Mouse (Mus musculus): Measurements from ENCODE around the gene Ntan1. TPM values are rescaled to one million over a fixed set of nuclear protein-coding genes. Genes with fewer than 3 reads are reported as not detected.

Ntan1 gene
- polyA plus RNA-seq, 1 experiment from 2014 or later = 167 TPM

DNA sequence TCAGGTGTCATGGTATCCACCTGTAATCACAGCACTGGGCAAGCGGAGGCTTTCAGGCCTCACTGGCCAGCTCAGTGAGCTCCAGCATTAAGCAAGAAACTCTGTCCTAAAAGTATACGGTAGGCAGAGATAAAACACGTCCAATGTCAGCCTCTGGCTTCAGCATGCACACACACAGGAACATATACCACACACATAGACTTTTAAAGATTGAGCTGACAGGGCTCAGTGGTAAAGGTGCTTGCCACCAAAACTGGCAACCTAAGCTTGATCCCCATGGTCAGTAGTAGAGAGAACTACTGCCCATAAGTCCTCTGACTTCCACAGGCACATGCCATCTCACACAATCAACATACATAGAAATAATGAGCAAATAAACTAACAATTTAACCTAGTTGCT, 22.3 kb downstream of the Ntan1 start:
- no peak for TF ChIP-seq CTCF (IDR thresholded peaks at IDR 0.05; ENCODE audit: low read depth)
- Histone ChIP-seq H3K4me2 (ENCODE audit: low read length) (no peak overlapping the region), H3K9me3 (replicated peaks; ENCODE audit: low read length) (no peaks in the 10 kb centered on the region), H3K4me3 (replicated peaks; ENCODE audit: low read depth, low read length) (no peak overlapping the region), H3K36me3 (ENCODE audit: insufficient read depth, low read length) (peaks cover 37% of the 10 kb centered on the region), H3K27me3 (ENCODE audit: insufficient read depth, low read length) (no peaks in the 10 kb centered on the region), H3K9ac (ENCODE audit: low read depth, low read length) (no peak overlapping the region), H3K4me1 (replicated peaks; ENCODE audit: insufficient read depth, low read length) (no peaks in the 10 kb centered on the region), H3K27ac (no peak overlapping the region)
- DNase-seq (ENCODE audit: low spot score) (no peak), ATAC-seq (replicated peaks; ENCODE audit: low FRiP score, low read depth) (no peak)
- 96% methylated on average over 3 of the region's 3 CpGs for WGBS

DNA sequence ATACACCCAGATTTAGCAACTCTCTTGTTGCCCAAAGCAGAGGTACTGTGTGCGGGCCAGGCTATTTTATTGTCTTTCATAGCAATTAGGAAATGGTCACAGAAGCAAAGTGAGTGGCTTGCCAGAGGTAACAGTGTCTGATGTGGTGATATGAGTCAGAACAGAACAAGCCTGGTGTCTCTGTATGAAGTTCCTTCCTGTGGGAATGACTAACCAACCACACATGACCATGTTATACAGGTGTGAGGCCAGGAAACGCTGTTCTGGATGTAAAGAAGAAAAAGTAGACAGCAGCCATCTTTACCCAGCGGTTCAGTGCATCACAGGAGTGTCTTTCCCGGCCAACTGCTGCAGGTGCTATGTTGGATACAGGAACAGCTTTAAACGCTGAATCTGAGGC, 26.4 kb downstream of the Ntan1 start:
- no peak for DNase-seq (ENCODE audit: low spot score)
- H3K4me3 ChIP-seq (replicated peaks; ENCODE audit: low read depth, low read length) = no peak overlapping the region
- H3K4me1 ChIP-seq (replicated peaks; ENCODE audit: insufficient read depth, low read length) = no peaks in the 10 kb centered on the region
- no peak for TF ChIP-seq CTCF (IDR thresholded peaks at IDR 0.05; ENCODE audit: low read depth)
- H3K27me3 ChIP-seq (ENCODE audit: insufficient read depth, low read length) = no peaks in the 10 kb centered on the region
- H3K4me2 ChIP-seq (ENCODE audit: low read length) = no peak overlapping the region
- ATAC-seq (replicated peaks; ENCODE audit: low FRiP score, low read depth) = no peak
- H3K9ac ChIP-seq (ENCODE audit: low read depth, low read length) = no peak overlapping the region
- peaks cover 20% of the 10 kb centered on the region; the same call in 1 of the 2 replicates for H3K36me3 ChIP-seq (ENCODE audit: insufficient read depth, low read length)
- no peaks in the 10 kb centered on the region for H3K9me3 ChIP-seq (replicated peaks; ENCODE audit: low read length)
- WGBS = 97% methylated on average over 5 of the region's 5 CpGs
- no peak overlapping the region for H3K27ac ChIP-seq

GRCm38 (mm10) chr16:13846675-13847074, 28.0 kb downstream of the Ntan1 start:
- Histone ChIP-seq H3K9me3 (replicated peaks; ENCODE audit: low read length) (no peaks in the 10 kb centered on the region), H3K4me3 (replicated peaks; ENCODE audit: low read depth, low read length) (no peak overlapping the region), H3K9ac (ENCODE audit: low read depth, low read length) (no peak overlapping the region), H3K36me3 (ENCODE audit: insufficient read depth, low read length) (peaks cover 20% of the 10 kb centered on the region; the same call in 1 of the 2 replicates), H3K4me2 (ENCODE audit: low read length) (no peak overlapping the region), H3K4me1 (replicated peaks; ENCODE audit: insufficient read depth, low read length) (no peaks in the 10 kb centered on the region), H3K27me3 (ENCODE audit: insufficient read depth, low read length) (no peaks in the 10 kb centered on the region), H3K27ac (no peak overlapping the region)
- WGBS = 94% methylated on average over 1 of the region's 1 CpGs
- ATAC-seq (replicated peaks; ENCODE audit: low FRiP score, low read depth) = no peak
- no peak for TF ChIP-seq CTCF (IDR thresholded peaks at IDR 0.05; ENCODE audit: low read depth)
- DNase-seq (ENCODE audit: low spot score) = no peak

GRCm38 (mm10) chr16:13848310-13848709, 29.7 kb downstream of the Ntan1 start:
- H3K36me3 ChIP-seq (ENCODE audit: insufficient read depth, low read length) = peaks cover 20% of the 10 kb centered on the region; the same call in 1 of the 2 replicates
- WGBS = 58% methylated on average over 2 of the region's 2 CpGs
- ATAC-seq (replicated peaks; ENCODE audit: low FRiP score, low read depth) (no peak), DNase-seq (ENCODE audit: low spot score) (no peak)
- no peak overlapping the region for H3K27ac ChIP-seq
- no peaks in the 10 kb centered on the region for H3K4me1 ChIP-seq (replicated peaks; ENCODE audit: insufficient read depth, low read length)
- no peak overlapping the region for H3K9ac ChIP-seq (ENCODE audit: low read depth, low read length)
- H3K4me2 ChIP-seq (ENCODE audit: low read length) = no peak overlapping the region
- no peaks in the 10 kb centered on the region for H3K9me3 ChIP-seq (replicated peaks; ENCODE audit: low read length)
- no peak overlapping the region for H3K4me3 ChIP-seq (replicated peaks; ENCODE audit: low read depth, low read length)
- no peaks in the 10 kb centered on the region for H3K27me3 ChIP-seq (ENCODE audit: insufficient read depth, low read length)
- TF ChIP-seq CTCF (IDR thresholded peaks at IDR 0.05; ENCODE audit: low read depth) = no peak

DNA sequence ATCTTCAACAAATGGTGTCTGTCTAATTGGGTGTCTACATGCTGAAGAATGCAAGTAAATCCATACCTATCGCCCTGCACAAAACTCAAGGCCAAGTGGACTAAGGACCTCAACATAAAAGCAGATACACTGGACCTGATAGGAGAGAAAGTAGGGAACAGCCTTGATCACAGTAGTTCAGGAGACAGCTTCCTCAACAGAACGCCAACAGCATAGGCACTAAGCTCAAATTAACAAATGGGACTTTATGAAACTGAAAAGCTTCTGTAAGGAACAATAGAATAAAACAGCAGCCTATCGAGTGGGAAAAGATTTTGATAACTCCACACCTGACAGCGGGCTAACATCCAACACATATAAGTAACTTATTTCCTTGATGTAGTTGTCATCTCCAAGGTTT, 32.8 kb downstream of the Ntan1 start:
- H3K9me3 ChIP-seq (replicated peaks; ENCODE audit: low read length) = no peaks in the 10 kb centered on the region
- WGBS = 97% methylated on average over 4 of the region's 4 CpGs
- H3K27ac ChIP-seq = no peak overlapping the region
- TF ChIP-seq CTCF (IDR thresholded peaks at IDR 0.05; ENCODE audit: low read depth) = no peak
- no peaks in the 10 kb centered on the region for H3K4me1 ChIP-seq (replicated peaks; ENCODE audit: insufficient read depth, low read length)
- ATAC-seq (replicated peaks; ENCODE audit: low FRiP score, low read depth) (no peak), DNase-seq (ENCODE audit: low spot score) (no peak)
- H3K27me3 ChIP-seq (ENCODE audit: insufficient read depth, low read length) = no peaks in the 10 kb centered on the region
- no peak overlapping the region for H3K4me3 ChIP-seq (replicated peaks; ENCODE audit: low read depth, low read length)
- H3K9ac ChIP-seq (ENCODE audit: low read depth, low read length) = no peak overlapping the region
- H3K36me3 ChIP-seq (ENCODE audit: insufficient read depth, low read length) = peaks cover 18% of the 10 kb centered on the region; the same call in 1 of the 2 replicates
- no peak overlapping the region for H3K4me2 ChIP-seq (ENCODE audit: low read length)

DNA sequence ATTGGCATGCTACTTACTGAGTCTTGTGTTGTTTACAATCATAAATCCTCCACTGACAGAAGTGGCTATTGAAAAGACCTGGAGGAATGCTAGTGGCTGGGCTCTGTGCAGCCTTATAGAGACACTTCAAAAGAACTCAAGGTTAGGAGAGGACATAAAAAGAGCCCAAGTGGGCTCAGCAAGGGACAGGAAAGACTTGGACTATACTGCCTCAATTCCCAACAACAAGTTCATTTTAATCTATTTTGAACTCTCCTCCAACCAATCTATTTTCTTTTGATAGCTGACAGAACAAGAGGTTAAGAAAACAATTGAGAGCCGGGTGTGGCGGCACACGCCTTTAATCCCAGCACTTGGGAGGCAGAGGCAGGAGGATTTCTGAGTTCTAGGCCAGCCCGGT, 35.2 kb downstream of the Ntan1 start:
- 91% methylated on average over 4 of the region's 4 CpGs for WGBS
- H3K4me2 ChIP-seq (ENCODE audit: low read length) = no peak overlapping the region

DNA sequence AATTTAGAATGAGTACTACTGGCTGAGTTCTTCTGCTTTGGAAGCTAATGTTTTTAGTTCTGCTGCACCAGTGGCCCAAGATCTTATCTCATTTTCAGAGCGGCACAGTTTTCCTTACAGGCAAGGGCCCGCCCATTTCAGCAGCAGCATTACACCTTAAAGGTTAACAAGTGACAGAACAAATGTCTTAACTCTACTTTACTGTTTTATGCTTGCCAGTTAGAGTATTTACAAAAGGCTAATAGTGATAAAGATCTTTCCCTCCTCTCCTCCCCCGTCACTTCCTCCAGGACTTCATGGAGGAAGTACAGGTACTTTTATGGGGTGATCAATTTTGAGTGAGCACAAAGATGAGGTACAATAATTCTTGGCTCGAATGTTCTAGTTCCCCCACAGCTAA, 47.4 kb downstream of the Ntan1 start:
- Histone ChIP-seq H3K36me3 (ENCODE audit: insufficient read depth, low read length) (peaks cover 17% of the 10 kb centered on the region), H3K9ac (ENCODE audit: low read depth, low read length) (no peak overlapping the region), H3K9me3 (replicated peaks; ENCODE audit: low read length) (no peaks in the 10 kb centered on the region), H3K4me3 (replicated peaks; ENCODE audit: low read depth, low read length) (no peak overlapping the region), H3K4me2 (ENCODE audit: low read length) (no peak overlapping the region), H3K4me1 (replicated peaks; ENCODE audit: insufficient read depth, low read length) (no peaks in the 10 kb centered on the region), H3K27ac (no peak overlapping the region), H3K27me3 (ENCODE audit: insufficient read depth, low read length) (no peaks in the 10 kb centered on the region)
- no peak for TF ChIP-seq CTCF (IDR thresholded peaks at IDR 0.05; ENCODE audit: low read depth)
- WGBS = 41% methylated on average over 4 of the region's 4 CpGs
- ATAC-seq (replicated peaks; ENCODE audit: low FRiP score, low read depth) (no peak), DNase-seq (ENCODE audit: low spot score) (peak; percentile 14)

More for the DNA sequence above, 35.2 kb downstream of the Ntan1 start:
- Histone ChIP-seq H3K36me3 (ENCODE audit: insufficient read depth, low read length) (peaks cover 20% of the 10 kb centered on the region), H3K4me3 (replicated peaks; ENCODE audit: low read depth, low read length) (no peak overlapping the region), H3K4me1 (replicated peaks; ENCODE audit: insufficient read depth, low read length) (no peaks in the 10 kb centered on the region), H3K9me3 (replicated peaks; ENCODE audit: low read length) (no peaks in the 10 kb centered on the region), H3K27ac (no peak overlapping the region), H3K27me3 (ENCODE audit: insufficient read depth, low read length) (no peaks in the 10 kb centered on the region), H3K9ac (ENCODE audit: low read depth, low read length) (no peak overlapping the region)
- no peak for TF ChIP-seq CTCF (IDR thresholded peaks at IDR 0.05; ENCODE audit: low read depth)
- ATAC-seq (replicated peaks; ENCODE audit: low FRiP score, low read depth) (no peak), DNase-seq (ENCODE audit: low spot score) (no peak)

Data from kidney, postnatal 0 days (tissue).